Mouse (Mus musculus) left cerebral cortex, adult 18-20 months (tissue): ENCODE data around the gene Hltf. TPM values are rescaled to one million over a fixed set of nuclear protein-coding genes. Genes with fewer than 3 reads are reported as not detected.
"Not testable (repeated sequence)": the region's sequence is repeated elsewhere in the genome, so short reads cannot be mapped to it uniquely, and the experiment has no call there.

ENCODE experiments used
- DNase-seq, 2 experiments: peaks; one replicate each; pipeline ENCODE4 v3.0.0; 2021 to 2022; ENCODE audit warnings: low spot score in 2 of 2, mixed read lengths in 1 of 2
- total RNA-seq, 2 experiments: library from RNA; stranded (reverse); gene quantifications; 2 replicates each; pipeline ENCODE4 v1.2.3; 2021

Gene Hltf
- total RNA-seq, 2 experiments from 2014 or later, result 21.6 to 26.0 TPM

DNA sequence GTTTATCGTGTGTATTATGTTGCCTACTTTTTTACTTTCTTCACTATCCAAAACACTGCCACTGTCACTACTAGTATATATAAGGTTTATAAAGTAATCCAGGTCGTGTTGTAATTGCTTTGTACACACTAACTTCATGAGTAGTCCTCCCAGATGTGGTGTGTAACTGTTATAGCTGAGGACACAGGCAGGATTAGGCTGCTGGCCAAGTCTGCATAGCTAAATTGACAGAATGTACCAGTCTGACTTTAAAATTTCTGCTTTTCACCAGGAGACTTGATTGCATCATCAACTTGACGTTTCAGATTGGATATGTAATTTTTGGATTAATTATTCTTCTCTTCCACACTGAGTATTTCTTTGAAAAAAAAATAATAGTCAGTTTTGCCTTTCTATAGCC is 46.2 kb downstream of the Hltf start:
- DNase-seq, result no peak

GRCm38 (mm10) chr3:20104318-20104717 is 46.7 kb downstream of the Hltf start:
- no peak for DNase-seq

DNA sequence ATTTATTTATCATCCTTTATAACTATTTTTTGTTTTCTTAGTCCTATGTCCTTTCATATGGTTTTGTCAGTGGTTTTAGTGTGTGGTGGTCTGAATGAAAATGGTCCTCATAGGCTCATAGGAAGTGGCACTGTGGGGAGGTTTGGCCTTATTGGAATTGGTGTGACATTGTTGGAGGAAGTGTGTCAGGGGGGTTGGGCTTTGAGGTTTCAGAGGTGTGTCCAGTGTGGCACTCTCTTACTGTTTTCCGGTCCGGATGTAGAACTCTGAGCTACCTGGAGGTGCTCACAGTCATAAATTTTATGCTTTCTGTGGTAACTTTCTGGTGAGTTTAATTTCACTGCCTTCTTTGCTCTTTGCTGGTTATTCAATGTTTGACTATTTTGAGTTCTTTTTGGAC is 47.2 kb downstream of the Hltf start:
- DNase-seq, result no peak

GRCm38 (mm10) chr3:20108881-20109280 is 51.3 kb downstream of the Hltf start:
- no peak for DNase-seq

DNA sequence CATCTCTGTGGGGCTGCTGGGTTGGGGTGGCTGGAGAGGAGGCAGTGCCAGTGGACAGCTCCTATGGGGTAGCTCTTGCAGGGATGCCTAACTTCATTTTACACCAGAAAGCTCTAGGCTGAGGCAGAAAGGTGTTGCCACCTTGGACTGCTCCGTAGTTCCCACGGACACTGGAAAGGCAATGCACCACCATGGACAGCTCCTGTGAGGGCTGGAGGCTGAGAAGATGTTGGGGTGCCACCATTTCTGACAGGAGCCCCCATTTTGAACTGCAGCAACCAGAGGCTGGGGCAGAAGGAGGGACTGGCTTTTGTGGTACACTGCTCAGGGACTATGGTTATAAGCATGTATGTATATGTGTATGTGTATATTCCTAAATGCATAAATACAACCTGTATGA is 54.3 kb downstream of the Hltf start:
- DNase-seq, result no peak

- no peak for DNase-seq
These were observed 61.5 kb downstream of the Hltf start for GRCm38 (mm10) chr3:20119044-20119591.

- no peak for DNase-seq
These were observed 62.2 kb downstream of the Hltf start for GRCm38 (mm10) chr3:20119686-20120244.

DNA sequence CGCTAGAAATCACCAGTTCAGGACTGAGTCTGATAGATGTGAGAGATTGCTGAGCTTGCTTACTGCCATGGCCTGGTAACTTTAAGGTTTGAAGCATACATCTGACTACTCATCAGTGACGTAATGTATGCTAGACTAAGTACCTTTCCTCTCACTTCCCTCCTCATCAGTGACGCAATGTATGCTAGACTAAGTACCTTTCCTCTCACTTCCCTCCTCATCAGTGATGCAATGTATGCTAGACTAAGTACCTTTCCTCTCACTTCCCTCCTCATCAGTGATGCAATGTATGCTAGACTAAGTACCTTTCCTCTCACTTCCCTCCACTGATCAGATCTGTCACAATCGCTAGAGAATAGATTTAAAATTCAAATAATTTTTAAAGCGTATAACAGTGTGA is 64.0 kb downstream of the Hltf start:
- DNase-seq, result not testable (repeated sequence)

DNA sequence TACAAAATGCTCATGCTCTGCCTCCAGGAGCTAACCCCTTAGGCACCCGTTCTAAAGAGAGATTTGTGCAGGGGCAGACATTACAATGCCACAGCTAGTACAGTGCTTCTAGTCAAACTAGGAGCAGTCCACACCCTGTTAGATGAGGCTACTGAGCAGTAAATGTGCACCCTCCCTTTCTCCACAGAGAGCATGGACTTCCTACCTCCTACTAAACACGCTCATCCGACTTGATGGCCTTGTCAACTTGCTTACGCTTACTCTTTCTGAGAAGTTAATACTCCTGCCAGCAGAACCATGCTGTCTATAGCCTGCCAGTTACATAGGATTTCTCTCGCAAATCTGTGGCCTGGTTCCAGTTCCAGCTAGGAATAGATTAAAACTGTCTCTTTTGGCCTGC is 68.0 kb downstream of the Hltf start:
- DNase-seq, result no peak

GRCm38 (mm10) chr3:20127047-20127595 is 69.5 kb downstream of the Hltf start:
- no peak for DNase-seq

DNA sequence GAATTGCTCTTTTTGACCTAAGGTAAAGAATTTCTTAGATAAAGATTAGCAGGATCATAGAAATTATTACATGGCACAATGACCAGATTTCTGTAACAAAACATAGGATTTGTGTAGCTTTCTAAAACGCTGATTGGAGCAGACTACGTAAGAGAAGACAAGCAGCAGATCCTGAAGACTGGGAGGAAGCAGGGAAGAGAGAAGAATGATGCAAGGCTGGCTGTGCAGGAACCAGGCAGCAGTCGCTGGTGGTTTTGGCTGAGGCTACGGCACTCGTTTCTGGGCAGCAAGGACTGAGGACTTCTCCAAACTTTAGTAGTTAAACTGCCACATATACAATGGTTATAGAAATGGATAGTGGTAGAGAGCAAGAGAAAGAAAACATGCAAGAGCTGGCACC is 71.9 kb downstream of the Hltf start:
- DNase-seq, result no peak

GRCm38 (mm10) chr3:20130456-20131349 is 73.1 kb downstream of the Hltf start:
- no peak for DNase-seq

GRCm38 (mm10) chr3:20131350-20131720 is 73.7 kb downstream of the Hltf start:
- no peak for DNase-seq

- no peak for DNase-seq
These were observed 75.1 kb downstream of the Hltf start for GRCm38 (mm10) chr3:20132731-20133130.

DNA sequence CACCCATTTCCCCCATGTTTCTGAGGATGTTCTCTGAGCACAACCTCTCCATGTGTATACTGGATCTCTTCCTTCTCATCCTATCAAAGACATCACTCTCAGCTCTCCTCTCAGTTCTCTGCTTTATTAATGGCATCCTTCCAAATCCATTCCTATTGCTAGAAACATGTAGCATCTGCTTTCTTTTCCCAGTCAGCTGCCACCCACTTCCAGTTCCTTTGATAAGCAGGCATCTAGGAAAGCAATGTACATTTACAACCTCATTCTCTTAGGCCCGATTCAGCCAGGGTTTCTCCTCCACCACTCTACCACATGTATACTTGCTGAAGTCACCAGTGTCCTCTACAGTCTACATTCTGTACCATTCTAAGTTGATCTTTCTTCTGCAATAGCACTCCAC is 76.1 kb downstream of the Hltf start:
- no peak for DNase-seq

- DNase-seq, result no peak
These were observed 76.9 kb downstream of the Hltf start for GRCm38 (mm10) chr3:20134545-20134944.

- DNase-seq, result no peak
These were observed 79.4 kb downstream of the Hltf start for GRCm38 (mm10) chr3:20136868-20137581.

- DNase-seq, result no peak
These were observed 83.6 kb downstream of the Hltf start for GRCm38 (mm10) chr3:20141240-20141639.

GRCm38 (mm10) chr3:20141679-20142078 is 84.1 kb downstream of the Hltf start:
- DNase-seq, result no peak

DNA sequence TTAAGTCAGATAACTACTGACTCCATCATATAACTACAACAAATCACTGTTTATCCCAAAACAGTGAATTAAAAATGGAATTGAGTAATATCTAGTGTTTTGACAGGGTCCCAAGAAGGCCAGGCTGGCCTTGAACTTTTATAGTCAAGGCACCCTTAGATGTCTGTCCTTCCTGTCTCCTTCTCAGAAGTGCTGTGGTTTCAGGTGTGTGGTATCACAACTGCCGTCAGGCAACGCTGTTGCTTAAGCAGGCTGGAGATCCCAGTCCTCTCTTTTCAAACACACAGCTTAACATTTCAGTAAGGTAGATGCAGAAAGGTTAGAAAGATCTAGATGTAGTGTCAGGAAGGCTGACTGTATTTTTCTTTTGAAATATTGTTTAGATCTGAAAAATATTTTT is 84.5 kb downstream of the Hltf start:
- no peak for DNase-seq

DNA sequence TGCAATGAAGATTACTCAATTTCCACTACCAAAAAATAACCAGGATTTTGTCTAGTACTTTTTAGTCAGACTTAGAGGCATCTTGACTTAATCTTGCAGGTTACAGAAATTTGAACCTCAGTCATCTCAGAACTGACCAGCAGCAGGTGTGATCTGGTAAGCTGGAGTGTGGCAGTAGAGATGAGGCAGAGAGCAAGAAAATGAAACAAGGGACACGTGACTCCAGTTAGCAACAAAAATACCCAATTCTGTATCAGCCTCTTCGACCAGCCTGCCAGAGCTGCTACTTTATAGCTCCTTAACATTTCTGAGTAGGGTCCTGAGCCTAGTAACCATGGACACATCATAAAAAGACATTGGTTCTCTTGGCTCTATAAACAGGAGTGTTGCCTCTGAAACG is 85.0 kb downstream of the Hltf start:
- DNase-seq, result no peak

GRCm38 (mm10) chr3:20143726-20144125 is 86.1 kb downstream of the Hltf start:
- no peak for DNase-seq
